Mouse (Mus musculus) bone marrow, adult 2 months (tissue): ENCODE data around the gene Gemin2. TPM values are rescaled to one million over a fixed set of nuclear protein-coding genes. Genes with fewer than 3 reads are reported as not detected.

Experiments
- H3K27ac ChIP-seq: fragments of 200-500 bp; 2 replicates; pipeline ENCODE4 v1.5.1; 2012; ENCODE audit warnings: low read depth, mild to moderate bottlenecking, control low read depth, inconsistent platforms, low read length; ENCODE audit not compliant: control insufficient read depth, poor library complexity, insufficient read depth
- H3K4me1 ChIP-seq: fragments of 200-500 bp; 2 replicates; pipeline ENCODE4 v1.6.1; 2011; ENCODE audit warnings: low read length; ENCODE audit not compliant: control insufficient read depth, insufficient read depth
- H3K4me3 ChIP-seq: fragments of 200-500 bp; replicated peaks from 2 replicates; pipeline ENCODE3; 2011; ENCODE audit warnings: mild to moderate bottlenecking, low read depth, low read length, control low read depth; ENCODE audit not compliant: control insufficient read depth
- CTCF ChIP-seq: fragments of 200-500 bp; IDR thresholded peaks from 2 replicates; pipeline ENCODE4 v1.5.1; 2011; ENCODE audit warnings: low read length, control low read depth; ENCODE audit not compliant: control insufficient read depth, insufficient read depth
- POLR2A ChIP-seq: fragments of 200-500 bp; IDR thresholded peaks from 2 replicates; pipeline ENCODE4 v1.6.1; 2011; ENCODE audit warnings: low read depth, mild to moderate bottlenecking, control low read depth, low read length, borderline replicate concordance; ENCODE audit not compliant: control insufficient read depth
- whole genome bisulfite sequencing: fragments of 180-500 bp; shearing (Covaris S2); methylation state at CpG from one replicate; pipeline ENCODE4 v1.1.7; 2018; 5-methylcytosine and 5-hydroxymethylcytosine counted together
- polyA plus RNA-seq: library from polyadenylated mRNA; stranded (reverse); fragments of >200 nt; gene quantifications from 2 replicates; pipeline ENCODE4 v1.2.4, GENCODE M21; 2011; ENCODE audit warnings: low replicate concordance; ENCODE audit not compliant: missing spikeins, insufficient read depth, insufficient read length

Gemin2 gene
- polyA plus RNA-seq, 1 experiment = 12.4 TPM

- WGBS = 88% methylated on average over 8 of the region's 8 CpGs
- no peak overlapping the region for H3K4me3 ChIP-seq
- no peak overlapping the region for H3K27ac ChIP-seq
- no peak for TF ChIP-seq POLR2A
- TF ChIP-seq CTCF = no peak
- no peaks in the 10 kb centered on the region for H3K4me1 ChIP-seq
These were observed 4.8 kb downstream of the Gemin2 start for GRCm38 (mm10) chr12:59017970-59018369.

- no peak overlapping the region for H3K27ac ChIP-seq
- H3K4me1 ChIP-seq = no peaks in the 10 kb centered on the region
- WGBS = 86% methylated on average over 2 of the region's 2 CpGs
- TF ChIP-seq CTCF (no peak), POLR2A (no peak)
- no peak overlapping the region for H3K4me3 ChIP-seq
These were observed 6.7 kb downstream of the Gemin2 start for GRCm38 (mm10) chr12:59019891-59020290.

DNA sequence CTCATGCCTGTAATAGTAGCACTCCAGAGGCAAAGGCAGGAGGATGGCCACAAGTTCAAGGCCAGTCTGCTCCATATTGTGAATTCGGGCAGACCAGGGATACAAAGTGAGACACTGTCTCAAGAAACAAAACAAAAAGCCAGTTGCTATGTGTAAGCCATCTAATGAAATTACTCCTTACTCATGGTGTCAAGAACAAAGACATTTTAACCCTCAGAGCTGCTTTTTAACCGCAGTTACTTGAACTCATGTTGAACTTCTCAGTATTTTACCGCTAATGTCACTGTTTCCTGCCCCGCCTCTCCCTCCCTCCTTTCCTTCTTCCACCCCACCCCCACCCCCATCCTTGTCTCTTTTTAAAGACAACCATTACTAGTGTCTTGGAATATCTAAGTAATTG, 8.1 kb downstream of the Gemin2 start:
- TF ChIP-seq POLR2A (no peak), CTCF (no peak)
- WGBS = 38% methylated on average over 4 of the region's 4 CpGs
- Histone ChIP-seq H3K27ac (no peak overlapping the region), H3K4me3 (no peak overlapping the region), H3K4me1 (no peaks in the 10 kb centered on the region)

DNA sequence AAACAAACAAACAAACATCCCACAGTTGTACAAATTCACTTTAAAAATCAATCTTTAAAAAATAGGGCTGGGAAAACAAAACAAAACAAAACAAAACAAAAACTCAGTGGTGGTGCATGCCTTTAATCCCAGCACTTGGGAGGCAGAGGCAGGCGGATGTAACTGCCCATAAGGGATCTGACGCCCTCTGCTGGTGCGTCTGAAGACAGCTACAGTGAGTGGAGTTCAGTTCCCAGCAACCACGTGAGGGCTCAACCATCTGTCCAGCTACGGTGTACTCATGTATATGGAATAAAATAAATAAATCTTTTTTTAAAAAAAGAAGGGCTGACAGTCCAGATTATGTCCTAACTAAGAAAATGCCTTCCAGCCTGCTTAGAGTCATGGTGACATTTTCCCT, 18.9 kb downstream of the Gemin2 start:
- H3K4me1 ChIP-seq = no peaks in the 10 kb centered on the region
- no peak overlapping the region for H3K4me3 ChIP-seq
- TF ChIP-seq CTCF = peak; percentile 58
- TF ChIP-seq POLR2A = no peak
- WGBS = 72% methylated on average over 5 of the region's 5 CpGs
- H3K27ac ChIP-seq = no peak overlapping the region

- 91% methylated on average over 10 of the region's 10 CpGs for WGBS
- Histone ChIP-seq H3K4me1 (no peaks in the 10 kb centered on the region; the same call in 1 of the 2 replicates), H3K4me3 (no peak overlapping the region), H3K27ac (no peak overlapping the region)
- TF ChIP-seq POLR2A = no peak
- TF ChIP-seq CTCF = no peak
These were observed 26.2 kb downstream of the Gemin2 start for GRCm38 (mm10) chr12:59039162-59039970.

DNA sequence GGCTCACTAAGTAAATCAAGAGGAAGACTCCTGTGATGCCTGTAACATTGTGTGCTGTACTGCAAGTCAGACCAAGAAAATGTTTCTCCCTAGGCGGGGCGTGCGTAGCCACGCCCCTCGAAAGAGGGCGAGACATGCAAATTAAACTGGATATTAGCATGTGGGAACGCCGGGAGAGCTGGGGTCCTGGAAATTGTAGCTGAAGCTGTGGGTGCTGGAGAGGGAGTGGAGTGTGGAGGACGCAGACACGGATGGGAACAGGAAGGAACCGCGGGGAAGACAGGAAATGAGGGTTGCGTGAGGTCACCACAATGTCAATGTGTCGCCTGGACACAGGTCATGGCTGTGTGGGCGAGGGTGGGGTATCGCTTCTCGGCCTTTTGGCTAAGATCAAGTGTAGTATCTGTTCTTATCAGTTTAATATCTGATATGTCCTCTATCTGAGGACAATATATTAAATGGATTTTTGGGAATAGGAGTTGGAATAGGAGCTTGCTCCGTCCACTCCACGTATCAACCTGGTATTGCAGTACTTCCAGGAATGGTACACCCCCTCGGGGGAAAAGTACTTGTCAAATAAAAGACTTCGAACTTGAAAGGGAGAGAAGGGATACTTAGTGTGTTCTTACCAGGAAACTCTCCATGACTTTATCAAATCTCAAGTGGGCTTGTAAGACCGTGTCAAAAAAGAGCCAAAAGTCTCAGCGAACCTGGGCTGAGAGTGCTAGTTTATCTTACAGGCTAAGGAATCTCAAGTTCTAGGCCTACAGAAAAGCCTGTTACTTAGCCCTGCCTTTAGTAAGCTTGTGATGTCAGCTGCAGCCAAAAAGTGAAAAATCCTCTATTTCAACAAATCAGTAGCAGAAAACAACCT, 27.0 kb downstream of the Gemin2 start:
- TF ChIP-seq POLR2A = no peak
- no peak for TF ChIP-seq CTCF
- Histone ChIP-seq H3K4me3 (no peak overlapping the region), H3K4me1 (no peaks in the 10 kb centered on the region; the same call in 1 of the 2 replicates), H3K27ac (peak overlapping the region; percentile 70)
- 40% methylated on average over 23 of the region's 23 CpGs for WGBS

DNA sequence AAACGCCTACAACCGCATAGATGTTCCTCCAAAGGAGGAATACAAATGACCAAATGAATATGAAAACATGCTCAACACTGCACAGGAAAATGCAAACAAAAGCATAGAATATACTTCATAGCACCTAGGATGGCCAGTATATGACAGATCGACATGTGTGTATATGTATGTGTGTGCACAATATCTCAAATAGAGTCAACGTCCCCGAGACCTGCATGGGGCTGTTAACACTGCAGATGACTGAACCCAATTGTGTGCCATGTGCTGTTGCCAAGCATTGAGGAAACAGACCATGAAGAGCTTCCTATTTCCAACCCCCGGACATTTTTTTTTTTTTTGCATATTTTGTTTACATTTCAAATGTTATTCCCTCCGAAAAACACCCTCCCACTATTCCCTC, 27.7 kb downstream of the Gemin2 start:
- WGBS = 50% methylated on average over 7 of the region's 7 CpGs
- Histone ChIP-seq H3K27ac (no peak overlapping the region), H3K4me3 (no peak overlapping the region), H3K4me1 (no peaks in the 10 kb centered on the region; the same call in 1 of the 2 replicates)
- no peak for TF ChIP-seq POLR2A
- no peak for TF ChIP-seq CTCF

DNA sequence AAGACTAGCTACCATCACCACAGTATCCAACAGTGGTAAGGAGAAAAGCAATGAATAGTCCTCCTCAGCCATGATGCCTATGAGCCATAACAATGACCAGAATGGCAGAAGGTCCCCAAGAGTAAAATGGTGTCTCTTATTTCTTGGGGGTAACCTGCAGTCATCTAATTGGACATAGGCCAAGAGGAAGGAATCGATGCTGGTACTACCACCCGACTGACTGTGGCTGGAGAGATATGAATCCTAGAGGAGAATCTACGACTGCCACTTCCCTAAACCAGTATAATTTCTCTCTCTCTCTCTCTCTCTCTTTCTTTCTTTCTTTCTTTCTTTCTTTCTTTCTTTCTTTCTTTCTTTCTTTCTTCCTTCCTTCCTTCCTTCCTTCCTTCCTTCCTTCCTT, 39.3 kb downstream of the Gemin2 start:
- WGBS = 21% methylated on average over 3 of the region's 3 CpGs
- no peak for TF ChIP-seq POLR2A
- TF ChIP-seq CTCF = no peak
- no peaks in the 10 kb centered on the region; the same call in none of the 2 replicates for H3K4me1 ChIP-seq

More for the DNA sequence above, 39.3 kb downstream of the Gemin2 start:
- Histone ChIP-seq H3K4me3 (no peak overlapping the region), H3K27ac (no peak overlapping the region)
